Mouse (Mus musculus): ENCODE measurements around the gene Jun.

DNA sequence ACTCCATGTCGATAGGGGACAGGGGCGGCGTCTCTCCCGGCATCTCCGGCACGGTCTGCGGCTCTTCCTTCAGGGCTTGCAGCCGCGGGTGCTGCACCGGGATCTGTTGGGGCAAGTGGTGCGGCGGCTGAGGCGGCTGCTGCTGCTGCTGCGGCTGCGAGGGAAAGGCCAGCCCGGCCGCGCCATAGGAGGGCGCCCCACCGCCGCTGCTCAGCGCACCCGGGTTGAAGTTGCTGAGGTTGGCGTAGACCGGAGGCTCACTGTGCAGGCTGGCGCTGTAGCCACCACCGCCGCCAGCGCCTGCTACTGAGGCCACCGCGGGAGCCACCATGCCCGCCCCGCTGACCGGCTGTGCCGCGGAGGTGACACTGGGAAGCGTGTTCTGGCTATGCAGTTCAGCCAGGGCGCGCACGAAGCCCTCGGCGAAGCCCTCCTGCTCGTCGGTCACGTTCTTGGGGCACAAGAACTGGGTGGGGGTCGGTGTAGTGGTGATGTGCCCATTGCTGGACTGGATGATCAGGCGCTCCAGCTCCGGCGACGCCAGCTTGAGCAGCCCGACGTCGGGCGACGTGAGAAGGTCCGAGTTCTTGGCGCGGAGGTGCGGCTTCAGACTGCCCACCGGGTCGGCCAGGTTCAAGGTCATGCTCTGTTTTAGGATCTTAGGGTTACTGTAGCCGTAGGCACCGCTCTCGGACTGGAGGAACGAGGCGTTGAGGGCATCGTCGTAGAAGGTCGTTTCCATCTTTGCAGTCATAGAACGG is 1.3 kb downstream of the Jun start:
- no peak for TF ChIP-seq TAL1 (IDR thresholded peaks at IDR 0.05; ENCODE audit: low read length)
- TF ChIP-seq GATA1 (IDR thresholded peaks at IDR 0.05; ENCODE audit: low read length), result no peak
